Mouse (Mus musculus) hindbrain, embryonic 12.5 days (tissue): ENCODE data around the gene Tnfaip6. TPM values are rescaled to one million over a fixed set of nuclear protein-coding genes. Genes with fewer than 3 reads are reported as not detected.
A peak's percentile ranks its signal among the peaks of the same experiment; 100 is the strongest.

Source experiments
- ATAC-seq: fragments of 200-750 bp; cut with Nextera tagmentation; 2 replicates; pipeline ENCODE4 v1.8.0; 2017; ENCODE audit warnings: moderate TSS enrichment; ENCODE audit not compliant: low FRiP score
- H3K27ac ChIP-seq: fragments of 300-500 bp; sonication (generic); 2 replicates; pipeline ENCODE4 v1.5.1; 2016; ENCODE audit warnings: mild to moderate bottlenecking
- H3K27me3 ChIP-seq: fragments of 300-500 bp; sonication (generic); 2 replicates; pipeline ENCODE4 v1.6.1; 2016; ENCODE audit warnings: mild to moderate bottlenecking
- H3K36me3 ChIP-seq: fragments of 300-500 bp; sonication (generic); 2 replicates; pipeline ENCODE4 v1.6.1; 2016; ENCODE audit warnings: mild to moderate bottlenecking
- H3K4me1 ChIP-seq: fragments of 300-500 bp; sonication (generic); 2 replicates; pipeline ENCODE4 v1.6.1; 2016
- H3K4me2 ChIP-seq: fragments of 300-500 bp; sonication (generic); replicated peaks from 2 replicates; pipeline ENCODE4 v1.6.1; 2016; ENCODE audit warnings: mild to moderate bottlenecking
- H3K4me3 ChIP-seq: fragments of 300-500 bp; sonication (generic); 2 replicates; pipeline ENCODE4 v1.5.1; 2016; ENCODE audit warnings: mild to moderate bottlenecking
- H3K9ac ChIP-seq: fragments of 300-500 bp; sonication (generic); 2 replicates; pipeline ENCODE4 v1.6.1; 2016; ENCODE audit warnings: mild to moderate bottlenecking, moderate library complexity
- H3K9me3 ChIP-seq: fragments of 300-500 bp; sonication (generic); replicated peaks from 2 replicates; pipeline ENCODE4 v1.6.1; 2016; ENCODE audit warnings: mild to moderate bottlenecking
- WGBS: fragments of 180-500 bp; shearing (Covaris S2); methylation state at CpG from one replicate; pipeline ENCODE4 v1.1.7; 2016; 5-methylcytosine and 5-hydroxymethylcytosine counted together
- polyA plus RNA-seq: library from polyadenylated mRNA; unstranded; fragments of >200 nt; fragmentation: Nextera tagmentation; extraction: Ambion mirVana; gene quantifications from 2 replicates; pipeline ENCODE4 v1.2.1, GENCODE M21; 2016

The Tnfaip6 gene
- polyA plus RNA-seq, 1 experiment from 2014 or later: 26.0 TPM

GRCm38 (mm10) chr2:52034601-52035000 is 3.2 kb upstream of the Tnfaip6 start:
- no peaks in the 10 kb centered on the region for H3K9me3 ChIP-seq
- H3K4me1 ChIP-seq: peaks cover 16% of the 10 kb centered on the region
- no peak for ATAC-seq
- no peak overlapping the region for H3K4me3 ChIP-seq
- H3K27me3 ChIP-seq: no peaks in the 10 kb centered on the region
- WGBS: 93% methylated on average over 4 of the region's 4 CpGs
- no peak overlapping the region for H3K27ac ChIP-seq
- no peak overlapping the region for H3K4me2 ChIP-seq
- no peaks in the 10 kb centered on the region for H3K36me3 ChIP-seq
- no peak overlapping the region for H3K9ac ChIP-seq

GRCm38 (mm10) chr2:52035144-52035543 is 2.7 kb upstream of the Tnfaip6 start:
- no peaks in the 10 kb centered on the region for H3K36me3 ChIP-seq
- WGBS: 75% methylated on average over 4 of the region's 4 CpGs

GRCm38 (mm10) chr2:52036929-52037595 is 747 bp upstream of the Tnfaip6 start:
- peak overlapping the region; percentile 42; the same call in 1 of the 2 replicates for H3K4me3 ChIP-seq
- H3K27ac ChIP-seq: 0 out of 2 replicates have a peak overlapping the region, but pooled peaks have one; percentile 3
- H3K36me3 ChIP-seq: no peaks in the 10 kb centered on the region
- peak; percentile 83 for ATAC-seq
- H3K9ac ChIP-seq: no peak overlapping the region
- WGBS: 30% methylated on average over 8 of the region's 11 CpGs
- H3K9me3 ChIP-seq: no peaks in the 10 kb centered on the region
- H3K27me3 ChIP-seq: no peaks in the 10 kb centered on the region
- H3K4me1 ChIP-seq: peaks cover 16% of the 10 kb centered on the region
- H3K4me2 ChIP-seq: peak overlapping the region; percentile 62

More at GRCm38 (mm10) chr2:52035144-52035543, 2.7 kb upstream of the Tnfaip6 start:
- no peak overlapping the region for H3K4me3 ChIP-seq
- H3K9me3 ChIP-seq: no peaks in the 10 kb centered on the region
- peaks cover 16% of the 10 kb centered on the region for H3K4me1 ChIP-seq
- H3K9ac ChIP-seq: no peak overlapping the region
- no peak overlapping the region for H3K27ac ChIP-seq
- no peak for ATAC-seq
- H3K4me2 ChIP-seq: no peak overlapping the region
- no peaks in the 10 kb centered on the region for H3K27me3 ChIP-seq

- 24% methylated on average over 5 of the region's 5 CpGs for WGBS
- Histone ChIP-seq H3K36me3 (no peaks in the 10 kb centered on the region), H3K27me3 (no peaks in the 10 kb centered on the region), H3K9ac (no peak overlapping the region), H3K4me1 (peaks cover 16% of the 10 kb centered on the region), H3K4me2 (peak overlapping the region; percentile 62), H3K9me3 (no peaks in the 10 kb centered on the region), H3K4me3 (peak overlapping the region; percentile 42), H3K27ac (no peak overlapping the region)
- ATAC-seq: no peak
Measured at GRCm38 (mm10) chr2:52038558-52038957, 749 bp downstream of the Tnfaip6 start.

- Histone ChIP-seq H3K4me3 (peak overlapping the region; percentile 42), H3K4me1 (peaks cover 16% of the 10 kb centered on the region), H3K4me2 (peak overlapping the region; percentile 62), H3K9me3 (no peaks in the 10 kb centered on the region), H3K9ac (no peak overlapping the region), H3K27me3 (no peaks in the 10 kb centered on the region), H3K27ac (0 out of 2 replicates have a peak overlapping the region, but pooled peaks have one; percentile 40), H3K36me3 (no peaks in the 10 kb centered on the region)
- 20% methylated on average over 8 of the region's 8 CpGs for WGBS
- ATAC-seq: no peak
Measured at GRCm38 (mm10) chr2:52039083-52039801, 1.4 kb downstream of the Tnfaip6 start.

GRCm38 (mm10) chr2:52042132-52042531 is 4.3 kb downstream of the Tnfaip6 start:
- Histone ChIP-seq H3K36me3 (no peaks in the 10 kb centered on the region), H3K4me1 (peaks cover 11% of the 10 kb centered on the region), H3K4me3 (no peak overlapping the region), H3K4me2 (no peak overlapping the region), H3K9me3 (no peaks in the 10 kb centered on the region), H3K9ac (no peak overlapping the region), H3K27me3 (no peaks in the 10 kb centered on the region), H3K27ac (no peak overlapping the region)
- ATAC-seq: no peak
- WGBS: 74% methylated on average over 3 of the region's 3 CpGs

GRCm38 (mm10) chr2:52042714-52043113 is 4.9 kb downstream of the Tnfaip6 start:
- ATAC-seq: no peak
- WGBS: 60% methylated on average over 5 of the region's 5 CpGs
- Histone ChIP-seq H3K27me3 (no peaks in the 10 kb centered on the region), H3K9ac (no peak overlapping the region), H3K4me1 (peaks cover 7% of the 10 kb centered on the region), H3K4me3 (no peak overlapping the region), H3K27ac (no peak overlapping the region), H3K36me3 (0 out of 2 replicates have a peak, but pooled peaks cover 4% of the 10 kb centered on the region), H3K9me3 (no peaks in the 10 kb centered on the region), H3K4me2 (no peak overlapping the region)

- WGBS: 81% methylated on average over 11 of the region's 11 CpGs
- no peak overlapping the region for H3K27ac ChIP-seq
- no peak overlapping the region for H3K4me3 ChIP-seq
- no peak overlapping the region for H3K4me2 ChIP-seq
- no peaks in the 10 kb centered on the region for H3K9me3 ChIP-seq
- H3K27me3 ChIP-seq: no peaks in the 10 kb centered on the region
- H3K36me3 ChIP-seq: 0 out of 2 replicates have a peak, but pooled peaks cover 8% of the 10 kb centered on the region
- no peak for ATAC-seq
- peaks cover 6% of the 10 kb centered on the region for H3K4me1 ChIP-seq
- H3K9ac ChIP-seq: no peak overlapping the region
Measured at GRCm38 (mm10) chr2:52043485-52043884, 5.7 kb downstream of the Tnfaip6 start.

- H3K27ac ChIP-seq: no peak overlapping the region
- no peak overlapping the region for H3K4me2 ChIP-seq
- WGBS: 90% methylated on average over 5 of the region's 5 CpGs
- no peaks in the 10 kb centered on the region for H3K4me1 ChIP-seq
- no peak for ATAC-seq
- no peak overlapping the region for H3K9ac ChIP-seq
- H3K27me3 ChIP-seq: no peaks in the 10 kb centered on the region
- no peak overlapping the region for H3K4me3 ChIP-seq
- H3K9me3 ChIP-seq: no peaks in the 10 kb centered on the region
- H3K36me3 ChIP-seq: 0 out of 2 replicates have a peak, but pooled peaks cover 8% of the 10 kb centered on the region
Measured at GRCm38 (mm10) chr2:52046032-52046431, 8.2 kb downstream of the Tnfaip6 start.

- ATAC-seq: no peak
- Histone ChIP-seq H3K27me3 (no peaks in the 10 kb centered on the region), H3K27ac (no peak overlapping the region), H3K9me3 (no peaks in the 10 kb centered on the region), H3K36me3 (0 out of 2 replicates have a peak, but pooled peaks cover 12% of the 10 kb centered on the region), H3K4me2 (no peak overlapping the region), H3K9ac (no peak overlapping the region), H3K4me1 (peaks cover 3% of the 10 kb centered on the region; the same call in 1 of the 2 replicates), H3K4me3 (no peak overlapping the region)
- WGBS: 96% methylated on average over 11 of the region's 11 CpGs
Measured at GRCm38 (mm10) chr2:52050823-52051222, 13.0 kb downstream of the Tnfaip6 start.

- no peak for ATAC-seq
- WGBS: 80% methylated on average over 4 of the region's 4 CpGs
Measured at GRCm38 (mm10) chr2:52052335-52052734, 14.5 kb downstream of the Tnfaip6 start.

GRCm38 (mm10) chr2:52053502-52053901 is 15.7 kb downstream of the Tnfaip6 start:
- no peak for ATAC-seq
- Histone ChIP-seq H3K9ac (no peak overlapping the region), H3K4me2 (no peak overlapping the region), H3K27me3 (no peaks in the 10 kb centered on the region), H3K4me1 (peaks cover 3% of the 10 kb centered on the region; the same call in 1 of the 2 replicates), H3K4me3 (no peak overlapping the region), H3K27ac (no peak overlapping the region), H3K9me3 (no peaks in the 10 kb centered on the region), H3K36me3 (0 out of 2 replicates have a peak, but pooled peaks cover 4% of the 10 kb centered on the region)
- WGBS: 66% methylated on average over 5 of the region's 5 CpGs

More at GRCm38 (mm10) chr2:52052335-52052734, 14.5 kb downstream of the Tnfaip6 start:
- Histone ChIP-seq H3K9ac (no peak overlapping the region), H3K27me3 (no peaks in the 10 kb centered on the region), H3K27ac (no peak overlapping the region), H3K9me3 (no peaks in the 10 kb centered on the region), H3K36me3 (0 out of 2 replicates have a peak, but pooled peaks cover 11% of the 10 kb centered on the region), H3K4me1 (peaks cover 3% of the 10 kb centered on the region; the same call in 1 of the 2 replicates), H3K4me3 (no peak overlapping the region), H3K4me2 (no peak overlapping the region)
